Mouse (Mus musculus) naive thymus-derived CD4-positive, alpha-beta T cell, adult 2 months (primary cell): ENCODE results near the gene Fam204a.

Experiments
- DNase-seq: peaks from one replicate; pipeline ENCODE4 v3.0.0-alpha.2; 2011; ENCODE audit warnings: low read depth

The Fam204a gene

DNA sequence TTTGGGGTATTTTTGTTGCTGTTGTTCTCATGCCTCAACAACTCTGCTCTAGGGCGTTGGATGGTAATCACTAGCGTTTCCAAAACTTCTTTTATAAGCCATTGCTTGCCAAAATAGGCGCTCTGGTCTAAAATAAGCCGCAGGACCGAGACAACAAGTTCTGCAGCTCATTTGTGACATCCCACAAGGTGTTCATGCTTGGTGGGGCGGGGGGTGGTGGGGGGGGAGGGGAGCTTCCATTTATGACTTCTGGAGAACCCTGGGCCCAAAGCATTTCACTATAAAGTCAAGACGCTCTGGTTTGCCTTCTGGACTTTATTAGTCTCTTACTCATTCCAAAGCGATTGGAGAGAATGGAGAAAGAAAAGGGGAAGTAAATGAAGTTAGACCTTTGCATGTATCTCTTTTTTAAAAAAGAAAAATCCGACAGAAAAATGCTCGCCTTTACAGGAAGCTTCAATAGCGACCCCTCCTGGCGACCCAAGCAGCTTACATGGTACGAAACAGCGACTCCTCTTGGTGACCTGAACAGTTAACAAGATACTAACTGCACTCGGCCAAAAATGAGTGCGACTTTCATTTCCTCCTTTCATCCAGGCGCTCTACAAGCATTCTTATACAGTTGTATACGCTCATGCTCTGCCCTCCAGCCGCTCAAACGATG lies 65.8 kb downstream of the Fam204a start:
- DNase-seq, result peak; percentile 81

DNA sequence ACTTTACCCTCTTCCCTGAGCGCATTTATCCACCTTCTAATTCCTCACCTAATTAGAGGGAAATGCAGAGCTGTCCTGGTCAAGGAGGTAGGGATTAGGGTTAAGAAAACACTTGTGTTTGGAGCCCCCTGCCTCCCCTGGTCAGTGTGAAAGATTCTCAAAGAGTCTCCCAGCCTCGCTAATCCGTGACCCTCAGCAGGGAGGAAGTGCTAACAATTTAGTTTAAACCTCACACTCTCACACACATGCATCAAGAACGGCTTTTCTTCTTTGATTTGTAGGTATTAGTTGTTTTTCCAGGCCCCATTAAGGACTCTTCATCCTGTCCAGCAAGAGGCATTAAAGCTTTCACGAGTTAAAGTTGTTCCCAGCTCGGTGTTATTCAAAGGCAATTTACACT lies 66.7 kb downstream of the Fam204a start:
- DNase-seq, result no peak

GRCm38 (mm10) chr19:60155266-60155665 lies 71.2 kb downstream of the Fam204a start:
- no peak for DNase-seq

DNA sequence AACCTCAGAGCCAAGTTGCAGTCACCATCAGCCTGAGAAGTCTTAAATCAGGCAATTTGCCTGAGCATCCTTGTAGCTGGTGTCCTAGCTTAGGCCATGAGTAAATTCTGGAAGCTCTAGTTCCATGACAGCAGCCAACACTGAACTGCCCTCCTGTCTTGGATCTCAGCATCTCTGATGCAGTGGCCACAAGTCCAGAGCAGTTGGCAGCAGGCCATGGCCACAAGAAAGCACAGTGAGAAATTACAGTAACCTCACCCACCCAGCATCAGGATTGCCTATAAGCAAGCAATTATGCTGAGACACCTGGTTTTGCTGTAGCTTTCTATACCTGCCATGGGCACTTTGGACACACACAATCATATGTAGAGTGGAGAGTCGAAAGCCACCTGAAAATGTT lies 73.4 kb downstream of the Fam204a start:
- no peak for DNase-seq

DNA sequence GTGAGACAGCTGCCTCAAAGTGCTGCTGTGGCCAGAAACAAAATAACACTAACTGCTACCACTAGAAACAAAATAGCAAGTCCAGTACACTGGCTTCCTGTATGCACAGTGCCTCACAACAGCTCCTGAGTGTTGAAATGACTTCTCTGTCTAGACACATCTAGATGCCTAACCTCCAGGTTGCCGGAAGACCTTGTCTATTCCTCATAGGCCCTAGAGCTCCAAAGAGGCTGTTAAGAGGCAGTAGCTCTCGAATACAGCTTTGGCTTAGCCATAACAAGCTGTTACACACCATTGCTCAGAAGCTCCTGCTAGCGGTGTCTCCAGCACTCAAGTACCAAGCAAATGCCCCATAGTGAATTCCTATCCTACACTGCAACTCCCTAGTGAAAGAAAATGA lies 76.4 kb downstream of the Fam204a start:
- DNase-seq, result no peak

- no peak for DNase-seq
Observed at GRCm38 (mm10) chr19:60149078-60149960, 77.2 kb downstream of the Fam204a start.
